Mouse (Mus musculus) liver, embryonic 11.5 days (tissue): ENCODE data around the gene Sec14l3. TPM values are rescaled to one million over a fixed set of nuclear protein-coding genes. Genes with fewer than 3 reads are reported as not detected.
A peak's percentile ranks its signal among the peaks of the same experiment; 100 is the strongest.

ENCODE experiments used
- ATAC-seq: fragments of 200-750 bp; cut with Nextera tagmentation; replicated peaks from 2 replicates; pipeline ENCODE4 v1.8.0; 2017; ENCODE audit warnings: moderate number of reproducible peaks, mild to moderate bottlenecking, moderate TSS enrichment, moderate library complexity; ENCODE audit not compliant: low FRiP score
- DNase-seq: peaks from one replicate; pipeline ENCODE4 v3.0.0-alpha.2; 2017; ENCODE audit warnings: low spot score
- H3K27ac ChIP-seq: fragments of 300-500 bp; sonication (generic); 2 replicates; pipeline ENCODE4 v1.5.1; 2014; ENCODE audit warnings: mild to moderate bottlenecking, low read depth, low read length, control low read depth
- H3K27me3 ChIP-seq: fragments of 300-500 bp; sonication (generic); replicated peaks from 2 replicates; pipeline ENCODE4 v1.6.1; 2014; ENCODE audit warnings: low read length, mixed read lengths; ENCODE audit not compliant: control insufficient read depth, insufficient read depth
- H3K36me3 ChIP-seq: fragments of 300-500 bp; sonication (generic); 2 replicates; pipeline ENCODE4 v1.6.1; 2014; ENCODE audit warnings: mild to moderate bottlenecking, low read length, moderate library complexity, mixed read lengths; ENCODE audit not compliant: control insufficient read depth, insufficient read depth
- H3K4me1 ChIP-seq: fragments of 300-500 bp; sonication (generic); replicated peaks from 2 replicates; pipeline ENCODE4 v1.6.1; 2014; ENCODE audit warnings: low read length, mixed read lengths; ENCODE audit not compliant: control insufficient read depth, insufficient read depth
- H3K4me2 ChIP-seq: fragments of 300-500 bp; sonication (generic); 2 replicates; pipeline ENCODE4 v1.6.1; 2014; ENCODE audit warnings: mild to moderate bottlenecking, control low read depth, moderate library complexity
- H3K4me3 ChIP-seq: fragments of 300-500 bp; sonication (generic); 2 replicates; pipeline ENCODE4 v1.5.1; 2014; ENCODE audit warnings: low read depth, low read length, control low read depth
- H3K9ac ChIP-seq: fragments of 300-500 bp; sonication (generic); 2 replicates; pipeline ENCODE4 v1.6.1; 2014; ENCODE audit warnings: low read depth, low read length, control low read depth
- H3K9me3 ChIP-seq: fragments of 300-500 bp; sonication (generic); 2 replicates; pipeline ENCODE4 v1.6.1; 2016; ENCODE audit warnings: low read length, inconsistent platforms, mixed read lengths; ENCODE audit not compliant: control insufficient read depth
- WGBS: fragments of 180-500 bp; shearing (Covaris S2); extraction: QIAGEN DNeasy Blood & Tissue Kit; methylation state at CpG from one replicate; pipeline ENCODE4 v1.1.7; 2014; 5-methylcytosine and 5-hydroxymethylcytosine counted together
- polyA plus RNA-seq: library from polyadenylated mRNA; unstranded; fragments of >200 nt; fragmentation: Nextera tagmentation; extraction: Ambion mirVana; gene quantifications from 2 replicates; pipeline ENCODE4 v1.2.1, GENCODE M21; 2014

Gene Sec14l3
- polyA plus RNA-seq, 1 experiment from 2014 or later = not detected

DNA sequence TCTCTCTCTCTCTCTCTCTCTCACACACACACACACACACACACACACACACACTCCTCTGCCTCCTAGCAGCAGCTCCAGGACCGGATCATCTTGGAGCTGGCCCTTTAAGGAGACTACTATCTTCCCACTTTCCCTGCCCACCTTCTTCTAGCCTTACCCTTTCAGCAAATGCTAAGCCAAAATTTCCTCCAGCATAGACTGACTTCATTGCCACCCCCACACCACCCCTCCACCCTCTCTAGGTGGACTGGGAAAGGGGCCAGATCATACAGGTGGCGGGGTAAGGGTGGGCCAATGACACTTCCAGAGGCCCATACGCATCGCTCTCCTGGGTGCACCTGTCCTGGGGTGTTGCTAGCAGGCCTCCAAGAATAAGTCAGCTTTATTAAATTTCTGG lies 50.8 kb downstream of the Sec14l3 start:
- no peaks in the 10 kb centered on the region for H3K36me3 ChIP-seq
- H3K4me1 ChIP-seq = peaks cover 26% of the 10 kb centered on the region
- ATAC-seq (no peak), DNase-seq (no peak)
- H3K4me2 ChIP-seq = no peak overlapping the region
- H3K9ac ChIP-seq = no peak overlapping the region
- no peaks in the 10 kb centered on the region for H3K9me3 ChIP-seq
- H3K27me3 ChIP-seq = peaks cover 33% of the 10 kb centered on the region
- WGBS = 93% methylated on average over 4 of the region's 4 CpGs
- H3K27ac ChIP-seq = no peak overlapping the region
- no peak overlapping the region for H3K4me3 ChIP-seq

DNA sequence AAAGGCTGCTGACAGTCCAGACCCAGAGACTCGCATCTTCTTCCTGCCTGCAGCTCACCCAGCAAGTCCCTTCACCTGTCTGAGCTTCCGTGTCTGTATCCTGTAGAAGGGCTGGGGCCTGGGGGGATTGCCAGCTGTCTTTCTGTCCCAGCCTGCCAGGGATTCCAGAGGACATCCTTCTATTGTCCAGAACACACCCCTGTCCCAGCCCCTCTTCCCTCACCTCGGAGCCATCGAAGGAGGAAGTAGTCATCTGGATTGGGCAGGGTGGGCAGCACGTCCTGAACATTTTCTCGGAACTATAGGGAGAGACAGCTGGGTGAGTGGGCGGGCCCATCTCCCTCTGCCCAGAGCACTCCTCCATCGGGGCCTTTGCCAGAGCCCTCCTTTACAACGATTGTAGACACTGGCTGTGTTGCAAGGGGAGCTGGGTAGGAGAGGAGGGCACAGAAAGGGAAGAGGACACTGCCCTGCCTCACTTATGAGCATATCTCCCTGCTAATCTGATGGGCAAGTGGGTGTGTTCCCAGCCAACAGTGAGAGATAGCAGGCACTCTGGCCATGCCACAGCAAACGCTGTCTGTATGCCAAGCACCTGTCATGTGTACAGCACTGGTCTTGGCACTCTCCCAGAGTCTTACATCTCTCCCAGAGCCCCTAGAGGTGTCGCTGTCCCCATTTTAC lies 52.0 kb downstream of the Sec14l3 start:
- no peak for ATAC-seq
- Histone ChIP-seq H3K4me1 (peaks cover 26% of the 10 kb centered on the region), H3K4me3 (no peak overlapping the region), H3K36me3 (no peaks in the 10 kb centered on the region), H3K27me3 (peaks cover 33% of the 10 kb centered on the region), H3K27ac (no peak overlapping the region), H3K9ac (0 out of 2 replicates have a peak overlapping the region, but pooled peaks have one; percentile 12), H3K4me2 (peak overlapping the region; percentile 91), H3K9me3 (no peaks in the 10 kb centered on the region)
- WGBS = 43% methylated on average over 11 of the region's 11 CpGs
- DNase-seq = no peak

DNA sequence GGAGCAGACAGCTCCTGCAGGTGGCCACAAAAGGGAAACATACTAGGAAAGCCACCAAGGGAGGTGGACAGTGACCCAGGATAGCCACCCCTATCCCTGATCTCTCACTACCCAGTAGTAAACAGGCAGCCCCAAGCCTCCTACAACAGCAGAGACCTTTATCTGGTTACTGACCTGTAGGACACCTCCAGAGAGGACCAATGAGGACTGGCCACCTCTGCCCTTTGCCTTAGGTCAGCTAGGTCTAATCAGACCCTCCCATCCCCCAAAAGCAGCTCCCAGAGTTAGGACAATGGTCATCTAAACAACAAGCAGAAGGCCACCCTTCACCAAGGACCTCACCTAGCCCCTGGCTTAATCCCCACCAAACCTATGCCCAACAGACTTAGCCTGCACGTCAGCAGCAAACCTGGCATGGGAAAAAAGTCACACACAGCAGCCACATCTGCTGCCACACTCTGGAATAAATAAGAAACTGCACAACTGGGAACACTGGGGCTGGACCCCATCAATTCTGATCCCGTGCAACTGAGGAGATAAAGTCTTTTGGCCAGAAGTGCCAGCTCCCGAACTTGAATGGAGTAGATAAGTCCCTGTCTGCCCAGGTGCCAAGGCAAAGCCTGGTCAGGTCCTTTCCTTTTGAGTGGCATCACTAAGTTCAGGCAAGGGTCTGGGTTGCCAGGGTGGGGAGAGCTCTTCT lies 52.9 kb downstream of the Sec14l3 start:
- ATAC-seq = peak; percentile 68
- Histone ChIP-seq H3K27ac (no peak overlapping the region), H3K4me3 (peak overlapping the region; percentile 59), H3K9ac (0 out of 2 replicates have a peak overlapping the region, but pooled peaks have one; percentile 56), H3K4me2 (peak overlapping the region; percentile 91), H3K4me1 (peaks cover 26% of the 10 kb centered on the region), H3K27me3 (peaks cover 33% of the 10 kb centered on the region), H3K36me3 (no peaks in the 10 kb centered on the region), H3K9me3 (no peaks in the 10 kb centered on the region)
- no peak for DNase-seq
- WGBS = 15% methylated on average over 3 of the region's 3 CpGs

DNA sequence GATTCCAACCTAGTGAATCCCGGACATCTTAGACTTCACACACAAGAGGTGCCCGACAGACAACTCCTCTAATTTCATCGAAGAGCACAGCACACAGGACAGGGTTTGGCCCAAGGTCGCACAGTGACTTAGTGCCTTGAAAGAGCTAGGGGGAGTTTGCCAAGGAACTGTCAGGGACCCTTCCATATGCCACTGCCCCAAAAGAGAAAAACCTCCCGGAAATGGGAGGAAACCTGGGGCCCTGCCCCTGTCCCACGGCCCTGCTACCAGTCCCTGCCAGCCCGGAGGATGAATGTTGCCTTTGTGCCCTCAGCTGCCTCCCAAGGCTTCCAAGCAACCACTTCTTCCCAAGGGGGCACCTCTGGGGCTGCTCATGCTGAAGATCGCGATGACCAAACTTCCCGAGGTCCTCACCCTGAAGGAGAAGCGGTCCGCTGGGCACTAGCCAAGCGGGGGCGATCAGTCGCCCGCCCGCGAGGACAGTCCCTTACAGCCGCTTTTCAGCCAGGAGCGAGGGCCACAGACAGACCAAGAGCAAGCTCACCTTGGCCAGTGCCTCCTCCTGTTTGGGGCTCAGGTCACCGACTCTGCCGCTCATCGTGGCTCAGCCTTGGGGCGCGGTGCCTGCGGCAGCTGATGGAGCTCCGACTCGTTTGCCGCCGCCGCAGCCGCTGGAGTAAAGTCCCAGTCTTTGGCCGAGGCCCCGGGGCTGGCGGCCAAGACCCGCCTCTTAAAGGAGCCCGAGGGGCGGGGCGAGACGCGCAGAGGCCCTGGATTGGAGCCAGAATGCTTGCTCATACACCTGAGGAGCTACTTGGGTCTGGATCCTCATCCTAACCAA lies 53.7 kb downstream of the Sec14l3 start:
- Histone ChIP-seq H3K27ac (no peak overlapping the region), H3K4me3 (peak overlapping the region; percentile 59), H3K4me1 (peaks cover 26% of the 10 kb centered on the region), H3K9me3 (no peaks in the 10 kb centered on the region), H3K27me3 (peaks cover 33% of the 10 kb centered on the region), H3K4me2 (peak overlapping the region; percentile 91), H3K36me3 (no peaks in the 10 kb centered on the region), H3K9ac (peak overlapping the region; percentile 56)
- peak; percentile 61 for DNase-seq
- ATAC-seq = peak; percentile 50
- WGBS = 3% methylated on average over 41 of the region's 41 CpGs

DNA sequence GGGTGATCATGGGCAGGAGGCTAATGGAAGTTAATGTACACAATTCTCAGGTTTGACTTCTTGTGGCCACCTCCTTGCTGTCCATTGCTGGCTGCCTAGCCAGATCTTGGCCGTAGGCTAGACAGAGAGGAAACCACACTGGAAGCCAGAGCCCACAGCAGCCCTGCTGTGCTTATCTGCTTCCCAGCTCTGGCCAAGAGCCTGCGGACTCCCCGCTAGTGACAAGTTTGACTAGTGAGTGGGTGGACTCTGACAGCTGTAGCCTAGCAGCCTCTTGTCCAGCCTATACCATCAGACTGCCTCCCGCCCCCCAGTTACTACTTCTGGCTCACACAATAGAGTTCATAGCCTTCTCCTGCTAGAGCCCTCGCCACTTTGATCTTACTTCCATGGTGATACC lies 55.0 kb downstream of the Sec14l3 start:
- DNase-seq (no peak), ATAC-seq (no peak)
- H3K9me3 ChIP-seq = no peaks in the 10 kb centered on the region
- H3K4me3 ChIP-seq = no peak overlapping the region
- peaks cover 33% of the 10 kb centered on the region for H3K27me3 ChIP-seq
- H3K4me2 ChIP-seq = no peak overlapping the region
- H3K27ac ChIP-seq = no peak overlapping the region
- H3K4me1 ChIP-seq = peaks cover 26% of the 10 kb centered on the region
- WGBS = 35% methylated on average over 5 of the region's 5 CpGs
- no peak overlapping the region for H3K9ac ChIP-seq
- H3K36me3 ChIP-seq = no peaks in the 10 kb centered on the region

DNA sequence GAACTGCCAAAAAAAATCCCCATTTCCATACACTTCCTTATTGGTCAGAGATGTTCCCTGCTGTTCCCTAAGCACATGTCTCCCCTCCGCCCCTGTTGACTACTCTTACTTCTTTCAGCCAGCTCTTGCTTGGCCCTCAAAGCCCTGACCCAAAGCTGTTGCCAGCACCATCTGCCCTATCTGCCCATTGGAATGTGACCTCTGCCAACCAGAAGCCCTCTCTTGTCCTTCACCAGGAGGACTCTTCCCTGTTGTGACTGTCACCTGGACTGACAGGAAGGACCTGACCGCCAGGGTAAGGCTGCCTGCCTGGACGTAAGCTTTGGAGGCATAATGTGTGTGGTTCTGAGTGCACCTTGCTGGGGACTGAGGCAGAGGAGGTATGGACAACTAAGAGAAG lies 57.0 kb downstream of the Sec14l3 start:
- H3K4me3 ChIP-seq = no peak overlapping the region
- H3K4me2 ChIP-seq = no peak overlapping the region
- 80% methylated on average over 3 of the region's 3 CpGs for WGBS
- ATAC-seq = no peak
- no peak for DNase-seq
- H3K36me3 ChIP-seq = no peaks in the 10 kb centered on the region
- H3K27me3 ChIP-seq = peaks cover 31% of the 10 kb centered on the region
- no peak overlapping the region for H3K9ac ChIP-seq
- no peaks in the 10 kb centered on the region for H3K9me3 ChIP-seq
- H3K4me1 ChIP-seq = peaks cover 20% of the 10 kb centered on the region
- H3K27ac ChIP-seq = no peak overlapping the region

DNA sequence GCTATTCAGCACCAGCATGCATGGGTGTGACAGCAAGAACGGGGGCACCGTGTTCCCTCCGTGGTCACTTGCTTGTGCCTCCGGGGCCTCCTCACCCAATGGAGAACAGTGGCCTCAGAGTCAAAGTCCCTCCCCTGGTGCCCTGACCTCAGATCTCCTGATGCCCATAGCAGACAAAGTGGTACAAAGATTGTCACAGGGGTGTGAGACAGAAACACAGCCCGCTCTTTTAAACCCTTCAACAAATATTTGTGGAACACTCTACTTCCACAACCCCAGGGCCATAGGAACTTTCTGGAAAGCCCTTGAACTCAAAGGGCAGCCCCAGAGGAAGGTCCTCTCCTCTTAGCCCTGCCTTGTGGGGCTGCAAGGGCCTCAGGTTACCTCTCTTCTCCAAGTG lies 57.6 kb downstream of the Sec14l3 start:
- WGBS = 74% methylated on average over 5 of the region's 5 CpGs
- no peak overlapping the region for H3K9ac ChIP-seq
- ATAC-seq (no peak), DNase-seq (no peak)
- no peaks in the 10 kb centered on the region for H3K9me3 ChIP-seq
- no peaks in the 10 kb centered on the region for H3K36me3 ChIP-seq
- H3K4me1 ChIP-seq = peaks cover 15% of the 10 kb centered on the region
- H3K27me3 ChIP-seq = peaks cover 26% of the 10 kb centered on the region
- H3K27ac ChIP-seq = no peak overlapping the region
- no peak overlapping the region for H3K4me3 ChIP-seq
- no peak overlapping the region for H3K4me2 ChIP-seq

DNA sequence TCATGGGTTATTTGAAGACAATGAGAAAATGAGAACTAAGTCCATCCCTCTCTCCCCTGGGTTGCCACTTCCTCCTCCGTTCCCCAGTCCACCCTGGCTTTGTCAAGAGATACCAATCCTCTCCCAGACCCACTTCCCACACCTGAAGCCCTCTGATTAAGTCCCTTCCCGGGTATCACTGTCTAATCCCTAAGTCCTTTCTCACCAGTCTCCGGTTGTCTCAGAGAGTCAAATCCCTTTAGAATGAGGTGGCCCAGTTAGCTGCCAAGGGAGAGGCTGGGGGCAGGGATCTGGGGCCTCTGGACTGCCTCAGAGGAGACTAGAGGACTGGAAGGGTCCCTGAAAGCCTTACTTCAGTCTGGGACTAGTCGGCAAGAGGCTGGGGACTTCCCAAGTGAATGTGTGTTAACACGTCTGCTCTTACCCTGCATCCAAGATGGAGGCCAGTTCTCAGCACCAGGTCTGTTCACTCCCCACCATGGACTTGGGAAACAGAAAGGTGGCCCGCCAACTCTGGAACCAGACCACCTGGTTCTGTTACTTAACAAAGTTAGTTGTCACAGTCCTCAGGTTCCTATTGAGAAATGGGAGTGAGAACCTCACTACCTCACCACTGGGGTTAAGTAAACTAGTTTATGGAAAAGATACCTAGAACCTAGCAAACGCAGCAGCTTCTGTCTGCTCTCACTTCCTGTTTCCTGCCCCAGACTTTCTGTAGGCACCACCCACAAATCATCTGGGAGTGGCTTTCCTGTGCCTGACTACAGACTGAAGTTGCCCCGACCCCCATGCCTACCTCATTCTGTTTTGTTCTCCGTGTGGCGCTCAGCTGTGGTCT lies 58.3 kb downstream of the Sec14l3 start, which contains the start of gene Sec14l2:
Gene Sec14l2, minus strand, starts transcription at position 674 of the 838 bp plus-strand sequence.
- WGBS = 56% methylated on average over 10 of the region's 10 CpGs
- Histone ChIP-seq H3K27ac (no peak within 1 kb of the TSS), H3K4me1 (peaks cover 10% of the 10 kb centered on the region), H3K9me3 (no peaks in the 10 kb centered on the region), H3K4me2 (peak within 1 kb of the TSS; percentile 38; the same call in 1 of the 2 replicates), H3K27me3 (peaks cover 19% of the 10 kb centered on the region), H3K36me3 (no peaks in the 10 kb centered on the region), H3K4me3 (no peak within 1 kb of the TSS), H3K9ac (no peak within 1 kb of the TSS)
- peak; percentile 38 for ATAC-seq
- no peak for DNase-seq
